Mouse (Mus musculus) midbrain, embryonic 14.5 days (tissue): ENCODE measurements around the gene Gm49388. TPM values are rescaled to one million over a fixed set of nuclear protein-coding genes. Genes with fewer than 3 reads are reported as not detected.
"Not testable (repeated sequence)": the region's sequence is repeated elsewhere in the genome, so short reads cannot be mapped to it uniquely, and the experiment has no call there.

Experiments used
- ATAC-seq: fragments of 200-750 bp; cut with Nextera tagmentation; 2 replicates; pipeline ENCODE4 v1.8.0; 2017; ENCODE audit warnings: moderate number of reproducible peaks, moderate library complexity; ENCODE audit not compliant: low FRiP score, low TSS enrichment
- DNase-seq: peaks from one replicate; pipeline ENCODE4 v3.0.0-alpha.2; 2015
- H3K27ac ChIP-seq: fragments of 300-500 bp; sonication (generic); replicated peaks from 2 replicates; pipeline ENCODE4 v1.5.1; 2014; ENCODE audit warnings: mild to moderate bottlenecking, low read depth, low read length, moderate library complexity
- H3K27me3 ChIP-seq: fragments of 300-500 bp; sonication (generic); 2 replicates; pipeline ENCODE4 v1.6.1; 2014; ENCODE audit warnings: low read length, control low read depth, mixed read lengths; ENCODE audit not compliant: control insufficient read depth, insufficient read depth
- H3K36me3 ChIP-seq: fragments of 300-500 bp; sonication (generic); 2 replicates; pipeline ENCODE4 v1.6.1; 2014; ENCODE audit warnings: low read length, control low read depth; ENCODE audit not compliant: control insufficient read depth, insufficient read depth
- H3K4me1 ChIP-seq: fragments of 300-500 bp; sonication (generic); 2 replicates; pipeline ENCODE4 v1.6.1; 2014; ENCODE audit warnings: mild to moderate bottlenecking, antibody characterized with exemption, low read length, control low read depth; ENCODE audit not compliant: control insufficient read depth, insufficient read depth
- H3K4me2 ChIP-seq: fragments of 300-500 bp; sonication (generic); 2 replicates; pipeline ENCODE4 v1.6.1; 2014; ENCODE audit warnings: mild to moderate bottlenecking, low read length, moderate library complexity
- H3K4me3 ChIP-seq: fragments of 300-500 bp; sonication (generic); replicated peaks from 2 replicates; pipeline ENCODE4 v1.5.1; 2014; ENCODE audit warnings: low read depth, low read length
- H3K9ac ChIP-seq: fragments of 300-500 bp; sonication (generic); replicated peaks from 2 replicates; pipeline ENCODE4 v1.6.1; 2014; ENCODE audit warnings: mild to moderate bottlenecking, low read length, moderate library complexity
- H3K9me3 ChIP-seq: fragments of 300-500 bp; sonication (generic); 2 replicates; pipeline ENCODE4 v1.6.1; 2016; ENCODE audit warnings: low read length, control low read depth, mixed read lengths; ENCODE audit not compliant: control insufficient read depth
- WGBS: fragments of 180-500 bp; shearing (Covaris S2); extraction: QIAGEN DNeasy Blood & Tissue Kit; methylation state at CpG from one replicate; pipeline ENCODE4 v1.1.7; 2014; 5-methylcytosine and 5-hydroxymethylcytosine counted together
- polyA plus RNA-seq: library from polyadenylated mRNA; unstranded; fragments of >200 nt; fragmentation: Nextera tagmentation; extraction: Ambion mirVana; gene quantifications from 2 replicates; pipeline ENCODE4 v1.2.1, GENCODE M21; 2014

Gm49388 gene
- polyA plus RNA-seq, 1 experiment from 2014 or later: not detected

GRCm38 (mm10) chr7:127771262-127771661, 14.1 kb upstream of the Gm49388 start:
- Histone ChIP-seq H3K4me3 (no peak overlapping the region), H3K9me3 (no peaks in the 10 kb centered on the region), H3K4me1 (peaks cover 23% of the 10 kb centered on the region), H3K4me2 (no peak overlapping the region), H3K27ac (no peak overlapping the region), H3K9ac (no peak overlapping the region), H3K36me3 (peaks cover 23% of the 10 kb centered on the region), H3K27me3 (no peaks in the 10 kb centered on the region)
- ATAC-seq (no peak), DNase-seq (peak; percentile 13)
- WGBS: 78% methylated on average over 5 of the region's 5 CpGs

DNA sequence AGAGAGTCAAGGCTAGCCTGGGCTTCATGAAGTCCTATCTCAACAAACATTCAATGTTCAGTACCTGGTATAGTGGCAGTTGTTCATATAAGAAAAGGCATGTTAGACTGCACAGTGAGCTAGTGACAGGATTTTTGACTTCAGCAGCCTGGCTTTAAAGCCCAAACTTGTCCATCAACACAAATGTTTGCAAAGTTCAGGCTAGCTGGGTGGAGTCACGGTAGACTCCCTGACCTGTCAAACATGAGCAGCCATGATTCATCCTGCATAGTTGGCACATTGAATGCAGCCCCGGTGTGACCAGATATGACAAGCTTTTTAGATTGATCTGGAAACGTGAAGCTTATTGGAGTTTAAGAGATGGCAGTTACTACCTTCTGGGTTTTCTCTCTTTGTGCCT, 13.3 kb upstream of the Gm49388 start:
- Histone ChIP-seq H3K9ac (no peak overlapping the region), H3K4me2 (no peak overlapping the region), H3K27me3 (no peaks in the 10 kb centered on the region), H3K36me3 (peaks cover 17% of the 10 kb centered on the region), H3K27ac (no peak overlapping the region), H3K4me3 (no peak overlapping the region), H3K4me1 (peaks cover 23% of the 10 kb centered on the region), H3K9me3 (no peaks in the 10 kb centered on the region)
- ATAC-seq: no peak
- 87% methylated on average over 3 of the region's 3 CpGs for WGBS
- no peak for DNase-seq

DNA sequence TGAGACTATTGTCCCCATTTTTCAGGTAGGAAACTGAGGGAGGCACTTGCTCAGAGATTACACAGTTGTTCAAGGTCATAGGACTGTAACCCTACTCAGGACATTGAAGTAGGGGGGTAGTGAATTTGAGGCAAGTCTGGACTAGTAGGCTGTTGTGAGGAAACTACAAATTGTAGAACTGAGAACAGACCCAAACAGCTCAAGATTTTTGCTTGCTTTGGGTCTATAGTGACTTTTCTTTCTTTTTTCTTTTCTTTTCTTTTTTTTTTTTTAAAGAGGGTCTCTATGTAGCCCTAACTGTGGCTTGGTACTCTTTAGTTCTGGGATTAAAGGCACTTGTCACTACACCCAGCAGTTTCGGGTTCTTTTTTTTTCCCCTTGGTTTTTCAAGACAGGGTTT, 12.9 kb upstream of the Gm49388 start:
- no peak overlapping the region for H3K4me3 ChIP-seq
- H3K4me1 ChIP-seq: peaks cover 23% of the 10 kb centered on the region
- H3K36me3 ChIP-seq: peaks cover 12% of the 10 kb centered on the region
- H3K4me2 ChIP-seq: no peak overlapping the region
- no peak overlapping the region for H3K27ac ChIP-seq
- DNase-seq (no peak), ATAC-seq (no peak)
- H3K9ac ChIP-seq: no peak overlapping the region
- H3K9me3 ChIP-seq: no peaks in the 10 kb centered on the region
- whole genome bisulfite sequencing: 76% methylated on average over 1 of the region's 1 CpGs
- H3K27me3 ChIP-seq: no peaks in the 10 kb centered on the region

DNA sequence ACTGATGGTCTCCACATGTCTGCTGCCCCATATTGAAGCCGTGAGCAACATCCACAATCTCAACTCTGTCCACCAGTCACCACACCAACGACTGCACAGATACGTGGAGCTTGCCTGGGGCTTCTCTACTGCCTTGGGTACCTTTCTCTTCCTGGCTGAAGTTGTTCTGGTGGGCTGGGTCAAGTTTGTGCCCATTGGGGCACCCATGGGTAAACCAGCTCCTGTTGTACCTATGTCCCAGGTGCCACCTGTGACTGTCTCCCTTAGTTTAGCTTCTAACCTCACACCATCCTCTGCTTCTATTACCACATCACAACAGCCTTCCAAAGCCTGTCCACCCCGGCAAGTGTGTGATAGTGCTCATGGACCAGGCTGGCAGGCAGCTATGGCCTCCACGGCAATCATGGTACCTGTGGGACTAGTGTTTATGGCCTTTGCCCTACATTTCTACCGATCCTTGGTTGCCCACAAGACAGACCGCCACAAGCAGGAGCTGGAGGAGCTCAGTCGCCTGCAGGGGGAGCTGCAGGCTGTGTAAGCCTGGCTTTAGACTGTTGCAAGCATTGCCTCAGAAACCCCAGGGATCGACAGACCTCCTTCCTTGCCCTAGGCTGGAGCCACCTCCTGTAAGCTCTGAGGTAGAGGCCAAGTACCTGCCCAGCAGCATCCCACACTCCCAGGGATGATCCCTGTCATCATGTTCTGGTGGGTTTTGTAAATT, 11.6 kb upstream of the Gm49388 start:
- Histone ChIP-seq H3K4me1 (peaks cover 25% of the 10 kb centered on the region), H3K27ac (no peak overlapping the region), H3K4me3 (no peak overlapping the region), H3K36me3 (no peaks in the 10 kb centered on the region), H3K27me3 (no peaks in the 10 kb centered on the region), H3K9me3 (no peaks in the 10 kb centered on the region), H3K4me2 (no peak overlapping the region), H3K9ac (no peak overlapping the region)
- DNase-seq: peak; percentile 77
- ATAC-seq: no peak
- WGBS: 42% methylated on average over 9 of the region's 9 CpGs

- not testable (repeated sequence) for H3K9me3 ChIP-seq, ATAC-seq, DNase-seq, H3K4me1 ChIP-seq, H3K27me3 ChIP-seq
- Histone ChIP-seq H3K9ac (peak overlapping the region; percentile 91; the same call in 1 of the 2 replicates), H3K4me2 (peak overlapping the region; percentile 66), H3K27ac (peak overlapping the region; percentile 95), H3K4me3 (peak overlapping the region; percentile 89), H3K36me3 (peaks cover 19% of the 10 kb centered on the region)
- WGBS: 69% methylated on average over 7 of the region's 7 CpGs
These were observed 9.6 kb upstream of the Gm49388 start for GRCm38 (mm10) chr7:127775837-127776236.

GRCm38 (mm10) chr7:127776426-127776825, 9.0 kb upstream of the Gm49388 start, which contains the start of gene Setd1a:
TSS of gene Setd1a (plus strand) at chr7:127776670.
- Histone ChIP-seq H3K4me2 (peak within 1 kb of the TSS; percentile 66), H3K36me3 (peaks cover 25% of the 10 kb centered on the region), H3K27me3 (no peaks in the 10 kb centered on the region), H3K9me3 (no peaks in the 10 kb centered on the region), H3K27ac (peak within 1 kb of the TSS; percentile 95), H3K4me3 (peak within 1 kb of the TSS; percentile 89), H3K9ac (peak within 1 kb of the TSS; percentile 91), H3K4me1 (peaks cover 7% of the 10 kb centered on the region)
- ATAC-seq (peak; percentile 72), DNase-seq (peak; percentile 93)
- under 1% methylated on average over 23 of the region's 23 CpGs for WGBS

- DNase-seq (peak; percentile 99), ATAC-seq (peak; percentile 93)
- under 1% methylated on average over 69 of the region's 70 CpGs for WGBS
- H3K4me1 ChIP-seq: peaks cover 7% of the 10 kb centered on the region
- peak overlapping the region; percentile 95 for H3K27ac ChIP-seq
- no peaks in the 10 kb centered on the region for H3K9me3 ChIP-seq
- H3K4me3 ChIP-seq: peak overlapping the region; percentile 89
- peak overlapping the region; percentile 91 for H3K9ac ChIP-seq
- H3K4me2 ChIP-seq: peak overlapping the region; percentile 66
- no peaks in the 10 kb centered on the region for H3K27me3 ChIP-seq
- H3K36me3 ChIP-seq: peaks cover 31% of the 10 kb centered on the region
These were observed 8.4 kb upstream of the Gm49388 start for GRCm38 (mm10) chr7:127776878-127777473.

DNA sequence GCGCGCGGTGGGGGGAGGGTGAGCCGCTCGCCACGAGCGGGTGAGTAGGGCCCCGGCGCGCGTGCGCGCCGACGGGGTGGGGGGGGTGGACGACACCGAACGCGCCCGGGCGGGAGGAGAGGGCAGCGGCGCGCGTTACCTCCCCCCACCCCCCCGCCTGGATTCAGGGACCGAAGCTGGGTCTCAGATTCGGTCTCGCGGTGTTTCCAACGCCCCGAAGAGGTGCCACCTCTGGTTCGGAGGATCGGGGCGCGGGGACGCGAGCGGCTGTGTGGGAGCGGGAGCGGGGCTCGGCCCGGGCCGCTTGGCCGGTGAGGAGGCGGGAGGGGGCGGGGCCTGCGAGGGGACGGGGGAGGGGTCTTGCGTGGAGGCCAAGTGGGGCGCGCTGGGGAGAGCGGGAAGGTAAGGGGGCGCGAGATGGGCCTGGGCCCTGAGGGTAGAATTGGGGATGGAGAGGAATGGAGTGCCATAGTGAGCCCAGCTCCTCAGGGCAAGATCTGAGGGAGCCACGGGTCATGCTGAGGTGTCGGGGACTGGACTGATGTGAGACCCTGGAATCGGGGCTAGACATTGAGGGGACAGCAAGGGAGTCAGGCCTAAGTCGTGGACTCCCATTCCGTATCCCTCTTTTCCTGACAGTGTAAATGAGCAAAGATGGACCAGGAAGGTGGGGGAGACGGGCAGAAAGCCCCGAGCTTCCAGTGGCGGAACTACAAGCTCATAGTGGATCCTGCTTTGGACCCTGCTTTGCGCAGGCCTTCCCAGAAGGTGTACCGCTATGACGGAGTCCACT, 7.7 kb upstream of the Gm49388 start:
- Histone ChIP-seq H3K36me3 (peaks cover 38% of the 10 kb centered on the region), H3K4me1 (peaks cover 7% of the 10 kb centered on the region), H3K9ac (peak overlapping the region; percentile 91), H3K4me2 (peak overlapping the region; percentile 66), H3K27ac (peak overlapping the region; percentile 95), H3K27me3 (no peaks in the 10 kb centered on the region), H3K4me3 (peak overlapping the region; percentile 89), H3K9me3 (no peaks in the 10 kb centered on the region)
- 3% methylated on average over 62 of the region's 66 CpGs for WGBS
- DNase-seq (peak; percentile 75), ATAC-seq (peak; percentile 57)
